Mouse (Mus musculus): Measurements from ENCODE around the gene 4933403O08Rik. TPM values are rescaled to one million over a fixed set of nuclear protein-coding genes. Genes with fewer than 3 reads are reported as not detected.

4933403O08Rik gene
- 0.10 TPM in 1 of 2 replicates, not detected in the other for polyA plus RNA-seq (2016; fragmentation: Nextera tagmentation; extraction: Ambion mirVana)

- Histone ChIP-seq H3K36me3 (no peaks in the 10 kb centered on the region), H3K9me3 (no peaks in the 10 kb centered on the region), H3K4me1 (no peaks in the 10 kb centered on the region), H3K4me3 (no peak within 1 kb of the TSS), H3K27me3 (ENCODE audit: insufficient read depth, poor library complexity, severe bottlenecking) (no peaks in the 10 kb centered on the region), H3K27ac (no peak within 1 kb of the TSS)
- WGBS, result 90% methylated on average over 3 of the region's 3 CpGs
- DNase-seq (ENCODE audit: low spot score), result no peak
Measured at GRCm38 (mm10) chrX:112238749-112239148, at the start of gene 4933403O08Rik. Gene 4933403O08Rik, plus strand, starts transcription at chrX:112239049.

- no peak overlapping the region for H3K4me3 ChIP-seq
- no peaks in the 10 kb centered on the region for H3K36me3 ChIP-seq
- H3K27ac ChIP-seq, result no peak overlapping the region
- WGBS, result 83% methylated on average over 1 of the region's 1 CpGs
- no peaks in the 10 kb centered on the region for H3K27me3 ChIP-seq (ENCODE audit: insufficient read depth, poor library complexity, severe bottlenecking)
- no peaks in the 10 kb centered on the region for H3K4me1 ChIP-seq
- H3K9me3 ChIP-seq, result no peaks in the 10 kb centered on the region
- DNase-seq (ENCODE audit: low spot score), result no peak
Measured at GRCm38 (mm10) chrX:112242916-112243315, 4.1 kb downstream of the 4933403O08Rik start.

GRCm38 (mm10) chrX:112255513-112255912 is 16.7 kb downstream of the 4933403O08Rik start:
- WGBS, result 60% methylated on average over 2 of the region's 2 CpGs
- no peaks in the 10 kb centered on the region for H3K9me3 ChIP-seq
- no peak overlapping the region for H3K27ac ChIP-seq

GRCm38 (mm10) chrX:112273550-112273949 is 34.7 kb downstream of the 4933403O08Rik start:
- 78% methylated on average over 1 of the region's 1 CpGs for WGBS

More at GRCm38 (mm10) chrX:112255513-112255912, 16.7 kb downstream of the 4933403O08Rik start:
- H3K4me3 ChIP-seq, result no peak overlapping the region
- DNase-seq (ENCODE audit: low spot score), result no peak
- no peaks in the 10 kb centered on the region for H3K27me3 ChIP-seq (ENCODE audit: insufficient read depth, poor library complexity, severe bottlenecking)
- H3K4me1 ChIP-seq, result no peaks in the 10 kb centered on the region
- no peaks in the 10 kb centered on the region for H3K36me3 ChIP-seq

More at GRCm38 (mm10) chrX:112273550-112273949, 34.7 kb downstream of the 4933403O08Rik start:
- no peaks in the 10 kb centered on the region for H3K4me1 ChIP-seq
- no peaks in the 10 kb centered on the region for H3K9me3 ChIP-seq
- H3K4me3 ChIP-seq, result no peak overlapping the region
- no peak overlapping the region for H3K27ac ChIP-seq
- no peaks in the 10 kb centered on the region for H3K36me3 ChIP-seq
- no peak for DNase-seq (ENCODE audit: low spot score)
- no peaks in the 10 kb centered on the region for H3K27me3 ChIP-seq (ENCODE audit: insufficient read depth, poor library complexity, severe bottlenecking)

Other genes starting within 250 kb of the 4933403O08Rik start
- 1.3 TPM in 2 replicates for gene Tex16, start 228.0 kb upstream of the 4933403O08Rik start, polyA plus RNA-seq (2016; fragmentation: Nextera tagmentation; extraction: Ambion mirVana)
- gene Apool, start 72.3 kb downstream of the 4933403O08Rik start, polyA plus RNA-seq (2016; fragmentation: Nextera tagmentation; extraction: Ambion mirVana), result 65.9 and 69.9 TPM in 2 replicates
- not detected in 2 replicates for gene Satl1, start 167.7 kb downstream of the 4933403O08Rik start, polyA plus RNA-seq (2016; fragmentation: Nextera tagmentation; extraction: Ambion mirVana)